ENCODE assay signal across 18 mouse cellular contexts in the genomic region with DNA sequence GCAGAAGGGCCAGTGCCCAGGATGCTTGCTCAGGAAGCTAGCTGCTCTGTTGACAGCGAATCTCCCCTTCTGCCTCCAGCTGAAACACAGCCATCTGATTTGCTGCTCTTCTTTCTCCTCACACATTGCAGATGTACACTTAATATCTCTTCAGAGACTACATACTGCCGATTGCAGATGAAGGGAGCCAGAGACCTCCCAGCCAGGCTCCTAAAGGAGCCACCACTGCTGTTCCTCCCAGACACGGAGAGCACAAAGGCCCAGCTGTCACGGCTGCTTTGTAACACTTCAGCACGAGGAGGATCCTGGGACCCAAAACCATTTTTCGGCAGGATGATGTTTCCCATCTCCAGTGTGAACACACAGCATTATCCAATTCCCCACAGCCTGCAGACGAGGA.
DNase-seq lines count a peak whose midpoint lies in the region; ATAC-seq and TF ChIP-seq lines count a peak whose summit lies in the region.
"Had no signal": no experiment of that assay in that cellular context is flagged by ENCODE, and none has a peak within 500 bp of the region (broad histone marks: within the 10 kb centered on the region; RNA-seq: fewer than 3 reads in every experiment).

No protein-coding gene starts in this region.

- no peak for DNase-seq in neural tube, embryonic 11.5 days (ENCODE audit: low spot score)
- DNase-seq in neural tube, embryonic 10.5 days (ENCODE audit: extremely low spot score, low spot score), result no peak
- peak; percentile 30 for DNase-seq in hindbrain, postnatal 0 days (ENCODE audit: low spot score)
- DNase-seq in testis, postnatal 10 days (ENCODE audit: low spot score), result no peak
- no peak for DNase-seq in left cerebral cortex, adult 18-20 months (ENCODE audit: low spot score in 2 of 2)
- DNase-seq in gastrocnemius, postnatal 36 days, result no peak
- DNase-seq: adrenal gland, postnatal 14 days; cerebellum, adult 9-11 months; gastrocnemius, postnatal 14 days; kidney, postnatal 10 days; lung, postnatal 10 days; retina, postnatal 1 day had no signal

- intact Hi-C loops in gastrocnemius, postnatal 36 days (cut with DNase I), result no loop called here

- 42% methylated on average over 7 of the region's 7 CpGs for WGBS in forebrain, embryonic 13.5 days
- 57% methylated on average over 7 of the region's 7 CpGs for WGBS in forebrain, embryonic 12.5 days
- WGBS in neural tube, embryonic 11.5 days, result 56% methylated on average over 7 of the region's 7 CpGs
- 26% methylated on average over 7 of the region's 7 CpGs for WGBS in hindbrain, postnatal 0 days

- H3K36me3 ChIP-seq in forebrain, embryonic 13.5 days (ENCODE audit: poor library complexity, severe bottlenecking), result no peaks in the 10 kb centered on the region
- no peaks in the 10 kb centered on the region for H3K36me3 ChIP-seq in forebrain, embryonic 12.5 days (replicated peaks)
- H3K36me3 ChIP-seq in neural tube, embryonic 11.5 days (ENCODE audit: control insufficient read depth, insufficient read depth, low read length), result no peaks in the 10 kb centered on the region
- no peaks in the 10 kb centered on the region for H3K36me3 ChIP-seq in hindbrain, postnatal 0 days (ENCODE audit: insufficient read depth, low read length)
- H3K36me3 ChIP-seq: heart, embryonic 10.5 days; neural tube, embryonic 12.5 days had no signal

- no peak overlapping the region for H3K9ac ChIP-seq in forebrain, embryonic 13.5 days
- H3K9ac ChIP-seq in forebrain, embryonic 12.5 days, result no peak overlapping the region
- peak overlapping the region; percentile 18; the same call in 1 of the 2 replicates for H3K9ac ChIP-seq in neural tube, embryonic 11.5 days (ENCODE audit: low read length)
- no peak overlapping the region for H3K9ac ChIP-seq in hindbrain, postnatal 0 days (replicated peaks; ENCODE audit: low read length)
- H3K9ac ChIP-seq: neural tube, embryonic 12.5 days had no signal

- no peaks in the 10 kb centered on the region for H3K27me3 ChIP-seq in forebrain, embryonic 13.5 days
- H3K27me3 ChIP-seq in forebrain, embryonic 12.5 days, result no peaks in the 10 kb centered on the region
- no peaks in the 10 kb centered on the region for H3K27me3 ChIP-seq in neural tube, embryonic 11.5 days (ENCODE audit: control insufficient read depth, insufficient read depth, low read length)
- H3K27me3 ChIP-seq in hindbrain, postnatal 0 days (ENCODE audit: insufficient read depth, low read length), result no peaks in the 10 kb centered on the region
- H3K27me3 ChIP-seq: neural tube, embryonic 12.5 days had no signal

- no peak overlapping the region for H3K4me2 ChIP-seq in forebrain, embryonic 13.5 days
- no peak overlapping the region for H3K4me2 ChIP-seq in forebrain, embryonic 12.5 days
- no peak overlapping the region for H3K4me2 ChIP-seq in neural tube, embryonic 11.5 days (ENCODE audit: low read depth)
- H3K4me2 ChIP-seq in hindbrain, postnatal 0 days (ENCODE audit: low read depth, low read length), result no peak overlapping the region
- H3K4me2 ChIP-seq: liver, embryonic 11.5 days; neural tube, embryonic 12.5 days had no signal

- no peak overlapping the region for H3K4me3 ChIP-seq in forebrain, embryonic 13.5 days
- no peak overlapping the region for H3K4me3 ChIP-seq in forebrain, embryonic 12.5 days (replicated peaks)
- no peak overlapping the region for H3K4me3 ChIP-seq in neural tube, embryonic 11.5 days (ENCODE audit: low read depth, low read length)
- H3K4me3 ChIP-seq in hindbrain, postnatal 0 days (ENCODE audit: low read length), result no peak overlapping the region
- H3K4me3 ChIP-seq: heart, embryonic 10.5 days; neural tube, embryonic 12.5 days had no signal

- no peak for ATAC-seq in forebrain, embryonic 13.5 days
- ATAC-seq in forebrain, embryonic 12.5 days (ENCODE audit: low FRiP score), result no peak
- ATAC-seq in neural tube, embryonic 11.5 days (ENCODE audit: insufficient read depth, low FRiP score, low TSS enrichment), result no peak
- ATAC-seq in hindbrain, postnatal 0 days, result no peak
- ATAC-seq: intestine, embryonic 16.5 days had no signal

- 0 out of 2 replicates have a peak overlapping the region, but pooled peaks have one; percentile 20 for H3K27ac ChIP-seq in forebrain, embryonic 13.5 days
- no peak overlapping the region for H3K27ac ChIP-seq in forebrain, embryonic 12.5 days
- H3K27ac ChIP-seq in neural tube, embryonic 11.5 days (ENCODE audit: low read depth, low read length), result no peak overlapping the region
- H3K27ac ChIP-seq in hindbrain, postnatal 0 days, result no peak overlapping the region
- H3K27ac ChIP-seq: heart, embryonic 10.5 days; neural tube, embryonic 12.5 days had no signal

- TF ChIP-seq CTCF in hindbrain, postnatal 0 days (IDR thresholded peaks at IDR 0.05; ENCODE audit: low read depth), result no peak

- no peaks in the 10 kb centered on the region for H3K9me3 ChIP-seq in forebrain, embryonic 13.5 days (replicated peaks)
- no peaks in the 10 kb centered on the region for H3K9me3 ChIP-seq in forebrain, embryonic 12.5 days
- no peaks in the 10 kb centered on the region for H3K9me3 ChIP-seq in neural tube, embryonic 11.5 days (ENCODE audit: control insufficient read depth, low read length)
- H3K9me3 ChIP-seq in hindbrain, postnatal 0 days (ENCODE audit: low read length), result no peaks in the 10 kb centered on the region
- H3K9me3 ChIP-seq: heart, embryonic 10.5 days; neural tube, embryonic 12.5 days had no signal

- peaks cover 16% of the 10 kb centered on the region for H3K4me1 ChIP-seq in forebrain, embryonic 13.5 days
- peaks cover 11% of the 10 kb centered on the region; the same call in 1 of the 2 replicates for H3K4me1 ChIP-seq in forebrain, embryonic 12.5 days
- H3K4me1 ChIP-seq in neural tube, embryonic 11.5 days (ENCODE audit: control insufficient read depth, insufficient read depth, low read length), result no peaks in the 10 kb centered on the region
- H3K4me1 ChIP-seq in hindbrain, postnatal 0 days (ENCODE audit: insufficient read depth, low read length), result no peaks in the 10 kb centered on the region
- H3K4me1 ChIP-seq: heart, embryonic 10.5 days had no signal
